Mouse (Mus musculus): ENCODE data around the gene Fam104a. TPM values are rescaled to one million over a fixed set of nuclear protein-coding genes. Genes with fewer than 3 reads are reported as not detected.

Fam104a gene
- polyA plus RNA-seq, 1 experiment from 2014 or later: 39.1 TPM

DNA sequence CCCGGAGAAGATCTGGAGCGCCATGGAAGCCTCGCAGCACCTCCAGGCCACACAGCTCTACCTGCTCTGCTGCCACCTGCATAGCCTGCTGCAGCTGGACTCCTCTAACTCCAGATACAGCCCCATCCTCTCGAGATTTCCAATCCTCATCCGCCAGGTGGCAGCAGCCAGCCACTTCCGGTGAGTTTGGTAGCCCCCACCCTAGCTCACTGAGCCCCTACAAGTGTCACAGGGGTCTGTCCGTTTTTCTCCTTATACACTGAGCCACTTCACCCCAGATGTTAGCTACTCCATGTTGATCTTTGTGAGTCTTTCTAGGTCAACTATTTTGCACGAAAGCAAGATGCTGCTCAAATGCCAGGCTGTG is 32.1 kb downstream of the Fam104a start:
- H3K27ac ChIP-seq (ENCODE audit: low read depth, low read length): peak overlapping the region; percentile 46; the same call in 1 of the 2 replicates
- no peak overlapping the region for H3K9ac ChIP-seq (ENCODE audit: low read depth, low read length)
- H3K36me3 ChIP-seq (ENCODE audit: control insufficient read depth, insufficient read depth, low read length): peaks cover 44% of the 10 kb centered on the region
- no peaks in the 10 kb centered on the region for H3K27me3 ChIP-seq (replicated peaks; ENCODE audit: control insufficient read depth, insufficient read depth, low read length)
- H3K4me3 ChIP-seq (ENCODE audit: low read length): no peak overlapping the region
- ATAC-seq: no peak
- WGBS: 49% methylated on average over 8 of the region's 8 CpGs
- H3K4me2 ChIP-seq (ENCODE audit: low read length): no peak overlapping the region
- peaks cover 19% of the 10 kb centered on the region for H3K4me1 ChIP-seq (ENCODE audit: control insufficient read depth, insufficient read depth, low read depth, low read length)
- H3K9me3 ChIP-seq (ENCODE audit: control insufficient read depth, low read length): no peaks in the 10 kb centered on the region

DNA sequence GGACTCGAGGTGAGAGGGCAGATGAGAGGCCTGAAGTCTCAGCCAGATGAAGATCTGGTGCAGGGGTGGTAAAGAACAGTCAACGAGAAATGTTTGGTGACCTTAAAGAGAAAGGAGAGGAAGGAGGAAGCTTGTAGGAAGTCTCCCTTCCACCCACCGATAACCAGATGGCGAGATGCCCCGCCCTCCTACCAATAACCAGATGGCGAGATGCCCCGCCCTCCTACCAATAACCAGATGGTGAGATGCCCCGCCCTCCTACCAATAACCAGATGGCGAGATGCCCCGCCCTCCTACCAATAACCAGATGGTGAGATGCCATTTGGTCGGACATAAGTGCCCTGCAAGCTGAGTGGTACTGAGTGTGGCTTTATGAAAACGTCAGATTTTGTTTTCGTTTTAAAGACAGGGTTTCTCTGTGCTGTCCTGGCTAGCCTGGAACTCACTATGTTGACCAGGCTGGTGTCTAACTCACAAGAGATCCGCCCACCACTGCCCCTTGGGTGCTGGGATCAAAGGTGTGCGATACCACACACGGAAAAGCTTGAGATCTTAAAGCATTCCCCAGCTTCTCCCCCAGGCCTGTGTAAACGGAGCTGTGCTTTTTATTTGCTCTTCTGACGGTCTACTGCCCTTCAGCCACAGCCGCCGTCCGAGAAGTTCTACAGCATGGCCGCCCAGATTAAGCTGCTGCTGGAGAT is 32.6 kb downstream of the Fam104a start:
- Histone ChIP-seq H3K9me3 (ENCODE audit: control insufficient read depth, low read length) (no peaks in the 10 kb centered on the region), H3K9ac (ENCODE audit: low read depth, low read length) (no peak overlapping the region), H3K27ac (ENCODE audit: low read depth, low read length) (peak overlapping the region; percentile 46; the same call in 1 of the 2 replicates), H3K4me2 (ENCODE audit: low read length) (no peak overlapping the region), H3K27me3 (replicated peaks; ENCODE audit: control insufficient read depth, insufficient read depth, low read length) (no peaks in the 10 kb centered on the region), H3K4me1 (ENCODE audit: control insufficient read depth, insufficient read depth, low read depth, low read length) (peaks cover 17% of the 10 kb centered on the region), H3K36me3 (ENCODE audit: control insufficient read depth, insufficient read depth, low read length) (peaks cover 39% of the 10 kb centered on the region), H3K4me3 (ENCODE audit: low read length) (no peak overlapping the region)
- 62% methylated on average over 22 of the region's 22 CpGs for WGBS
- ATAC-seq: no peak

DNA sequence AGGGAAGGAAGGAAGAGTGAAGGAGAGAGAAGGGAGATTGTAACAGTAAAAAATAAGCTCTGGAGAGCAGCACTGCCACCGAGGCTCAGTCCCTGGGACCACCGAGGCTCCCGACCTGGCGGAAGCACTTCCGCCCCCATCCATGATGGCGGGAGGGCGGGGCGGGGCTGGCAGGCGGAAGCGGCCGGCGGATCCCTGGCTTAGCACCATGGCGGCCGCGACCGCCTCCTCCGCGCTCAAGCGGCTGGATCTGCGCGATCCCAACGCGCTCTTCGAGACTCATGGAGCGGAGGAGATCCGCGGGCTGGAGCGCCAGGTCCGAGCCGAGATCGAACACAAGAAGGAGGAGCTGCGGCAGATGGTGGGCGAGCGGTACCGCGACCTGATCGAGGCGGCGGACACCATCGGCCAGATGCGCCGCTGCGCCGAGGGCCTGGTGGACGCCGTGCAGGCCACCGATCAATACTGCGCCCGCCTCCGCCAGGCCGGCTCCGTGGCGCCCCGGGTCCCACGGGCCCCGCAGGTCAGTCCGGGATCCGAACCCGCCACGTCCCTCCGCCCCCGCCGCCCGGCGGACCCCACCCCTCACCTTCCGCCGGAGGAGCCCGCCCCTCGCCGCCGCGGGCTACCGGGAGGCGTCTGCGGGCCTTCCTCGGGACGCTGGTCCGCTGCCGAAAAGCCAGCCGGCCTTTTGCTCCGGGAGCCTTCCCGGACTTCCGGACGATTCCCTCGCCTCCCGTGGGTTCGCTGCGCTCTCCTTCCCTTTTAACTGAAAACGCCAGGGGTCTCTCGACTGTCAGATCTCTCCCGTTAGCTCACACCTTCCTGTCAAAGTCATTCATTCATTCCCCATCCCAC is 34.4 kb downstream of the Fam104a start, which contains the start of gene Slc39a11:
Gene Slc39a11 (minus strand): TSS at position 727 of the 858 bp plus-strand sequence.
- under 1% methylated on average over 79 of the region's 91 CpGs for WGBS
- Histone ChIP-seq H3K9me3 (ENCODE audit: control insufficient read depth, low read length) (no peaks in the 10 kb centered on the region), H3K36me3 (ENCODE audit: control insufficient read depth, insufficient read depth, low read length) (peaks cover 25% of the 10 kb centered on the region), H3K4me2 (ENCODE audit: low read length) (peak within 1 kb of the TSS; percentile 78), H3K9ac (ENCODE audit: low read depth, low read length) (peak within 1 kb of the TSS; percentile 95), H3K27ac (ENCODE audit: low read depth, low read length) (peak within 1 kb of the TSS; percentile 95), H3K4me3 (ENCODE audit: low read length) (peak within 1 kb of the TSS; percentile 89), H3K27me3 (replicated peaks; ENCODE audit: control insufficient read depth, insufficient read depth, low read length) (no peaks in the 10 kb centered on the region), H3K4me1 (ENCODE audit: control insufficient read depth, insufficient read depth, low read depth, low read length) (peaks cover 16% of the 10 kb centered on the region)
- peak; percentile 82 for ATAC-seq

- ATAC-seq: no peak; the same call in 1 of the 2 replicates
- H3K9ac ChIP-seq (ENCODE audit: low read depth, low read length): peak within 1 kb of the TSS; percentile 95
These were observed 35.1 kb downstream of the Fam104a start, which contains the start of gene Cog1 for GRCm38 (mm10) chr11:113648690-113649352. TSS of gene Cog1 (plus strand) at chr11:113649169.

DNA sequence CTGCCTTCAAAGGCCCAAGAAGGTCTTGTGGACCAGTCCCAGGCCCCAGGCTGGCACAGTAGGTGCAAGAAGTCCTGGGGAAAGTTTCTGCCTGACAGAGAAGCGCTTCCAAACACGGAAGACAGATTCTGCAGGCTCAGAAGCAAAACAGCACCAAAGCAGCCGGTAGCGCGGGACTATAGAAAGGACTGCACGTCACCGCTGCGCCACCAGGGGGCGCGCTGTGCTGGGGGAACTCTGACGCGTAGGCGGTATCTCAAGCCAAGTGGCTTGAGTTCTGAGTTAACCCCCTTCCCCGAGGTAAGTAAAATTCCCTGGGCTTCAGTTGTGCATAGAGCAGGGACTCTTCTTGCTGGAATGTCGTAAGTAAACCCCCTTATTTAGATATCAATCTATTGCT is 35.8 kb downstream of the Fam104a start:
- Histone ChIP-seq H3K4me1 (ENCODE audit: control insufficient read depth, insufficient read depth, low read depth, low read length) (peaks cover 16% of the 10 kb centered on the region), H3K27ac (ENCODE audit: low read depth, low read length) (no peak overlapping the region), H3K36me3 (ENCODE audit: control insufficient read depth, insufficient read depth, low read length) (peaks cover 11% of the 10 kb centered on the region), H3K4me2 (ENCODE audit: low read length) (no peak overlapping the region), H3K4me3 (ENCODE audit: low read length) (no peak overlapping the region), H3K27me3 (replicated peaks; ENCODE audit: control insufficient read depth, insufficient read depth, low read length) (no peaks in the 10 kb centered on the region), H3K9me3 (ENCODE audit: control insufficient read depth, low read length) (no peaks in the 10 kb centered on the region), H3K9ac (ENCODE audit: low read depth, low read length) (no peak overlapping the region)
- WGBS: 5% methylated on average over 14 of the region's 15 CpGs
- ATAC-seq: no peak

More at GRCm38 (mm10) chr11:113648690-113649352, 35.1 kb downstream of the Fam104a start, which contains the start of gene Cog1:
- Histone ChIP-seq H3K36me3 (ENCODE audit: control insufficient read depth, insufficient read depth, low read length) (peaks cover 18% of the 10 kb centered on the region), H3K4me1 (ENCODE audit: control insufficient read depth, insufficient read depth, low read depth, low read length) (peaks cover 16% of the 10 kb centered on the region), H3K4me2 (ENCODE audit: low read length) (peak within 1 kb of the TSS; percentile 78), H3K27ac (ENCODE audit: low read depth, low read length) (peak within 1 kb of the TSS; percentile 95), H3K27me3 (replicated peaks; ENCODE audit: control insufficient read depth, insufficient read depth, low read length) (no peaks in the 10 kb centered on the region), H3K4me3 (ENCODE audit: low read length) (peak within 1 kb of the TSS; percentile 89), H3K9me3 (ENCODE audit: control insufficient read depth, low read length) (no peaks in the 10 kb centered on the region)
- WGBS: 41% methylated on average over 26 of the region's 26 CpGs

GRCm38 (mm10) chr11:113645181-113645580 is 38.8 kb downstream of the Fam104a start:
- 83% methylated on average over 3 of the region's 3 CpGs for WGBS
- Histone ChIP-seq H3K36me3 (ENCODE audit: control insufficient read depth, insufficient read depth, low read length) (no peaks in the 10 kb centered on the region), H3K4me2 (ENCODE audit: low read length) (no peak overlapping the region), H3K27me3 (replicated peaks; ENCODE audit: control insufficient read depth, insufficient read depth, low read length) (no peaks in the 10 kb centered on the region), H3K27ac (ENCODE audit: low read depth, low read length) (no peak overlapping the region), H3K9ac (ENCODE audit: low read depth, low read length) (no peak overlapping the region), H3K4me1 (ENCODE audit: control insufficient read depth, insufficient read depth, low read depth, low read length) (peaks cover 8% of the 10 kb centered on the region), H3K9me3 (ENCODE audit: control insufficient read depth, low read length) (no peaks in the 10 kb centered on the region), H3K4me3 (ENCODE audit: low read length) (no peak overlapping the region)
- ATAC-seq: no peak

DNA sequence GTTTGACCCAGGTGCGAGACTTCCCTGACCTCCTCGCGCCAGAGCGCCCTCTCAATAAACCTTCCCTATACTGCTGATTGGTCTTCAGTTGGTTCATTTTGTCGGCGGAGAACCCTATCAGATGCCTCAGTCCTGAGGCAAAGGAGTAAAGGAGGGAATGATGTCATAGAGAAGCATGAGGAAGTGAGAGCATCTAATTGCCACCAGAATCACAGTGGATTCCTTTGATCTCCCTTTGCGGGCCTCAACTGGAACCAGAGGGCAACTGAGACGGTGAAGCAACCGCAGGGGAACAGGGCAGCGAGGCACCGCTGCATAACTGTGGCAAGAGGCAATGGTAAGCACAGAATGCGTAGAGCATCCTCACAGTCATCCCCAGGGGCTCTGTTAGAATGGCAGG is 45.3 kb downstream of the Fam104a start:
- no peaks in the 10 kb centered on the region for H3K36me3 ChIP-seq (ENCODE audit: control insufficient read depth, insufficient read depth, low read length)
- H3K27ac ChIP-seq (ENCODE audit: low read depth, low read length): no peak overlapping the region
- 96% methylated on average over 12 of the region's 12 CpGs for WGBS
- H3K27me3 ChIP-seq (replicated peaks; ENCODE audit: control insufficient read depth, insufficient read depth, low read length): no peaks in the 10 kb centered on the region
- H3K9ac ChIP-seq (ENCODE audit: low read depth, low read length): no peak overlapping the region
- ATAC-seq: no peak
- no peaks in the 10 kb centered on the region; the same call in 1 of the 2 replicates for H3K4me1 ChIP-seq (ENCODE audit: control insufficient read depth, insufficient read depth, low read depth, low read length)
- H3K4me2 ChIP-seq (ENCODE audit: low read length): no peak overlapping the region
- no peaks in the 10 kb centered on the region for H3K9me3 ChIP-seq (ENCODE audit: control insufficient read depth, low read length)
- no peak overlapping the region for H3K4me3 ChIP-seq (ENCODE audit: low read length)

GRCm38 (mm10) chr11:113634699-113635121 is 49.2 kb downstream of the Fam104a start:
- H3K9ac ChIP-seq (ENCODE audit: low read depth, low read length): no peak overlapping the region
- no peak overlapping the region for H3K4me3 ChIP-seq (ENCODE audit: low read length)
- H3K27me3 ChIP-seq (replicated peaks; ENCODE audit: control insufficient read depth, insufficient read depth, low read length): no peaks in the 10 kb centered on the region; the same call in 1 of the 2 replicates
- H3K27ac ChIP-seq (ENCODE audit: low read depth, low read length): no peak overlapping the region
- 56% methylated on average over 10 of the region's 10 CpGs for WGBS
- H3K4me2 ChIP-seq (ENCODE audit: low read length): no peak overlapping the region
- no peaks in the 10 kb centered on the region for H3K9me3 ChIP-seq (ENCODE audit: control insufficient read depth, low read length)
- no peak for ATAC-seq
- no peaks in the 10 kb centered on the region for H3K36me3 ChIP-seq (ENCODE audit: control insufficient read depth, insufficient read depth, low read length)
- H3K4me1 ChIP-seq (ENCODE audit: control insufficient read depth, insufficient read depth, low read depth, low read length): no peaks in the 10 kb centered on the region; the same call in 1 of the 2 replicates

Data from hindbrain, embryonic 16.5 days (tissue).